Mouse (Mus musculus) liver, embryonic 14.5 days (tissue): ENCODE measurements around the gene Cst13. TPM values are rescaled to one million over a fixed set of nuclear protein-coding genes. Genes with fewer than 3 reads are reported as not detected.
"Not testable (repeated sequence)": the region's sequence is repeated elsewhere in the genome, so short reads cannot be mapped to it uniquely, and the experiment has no call there.

Experiments used
- ATAC-seq: fragments of 200-750 bp; cut with Nextera tagmentation; 2 replicates; pipeline ENCODE4 v1.8.0; 2017; ENCODE audit warnings: moderate number of reproducible peaks, mild to moderate bottlenecking, moderate library complexity; ENCODE audit not compliant: insufficient read depth
- DNase-seq, 3 experiments: peaks; one replicate each; pipeline ENCODE4 v3.0.0-alpha.2; 2012 to 2013; ENCODE audit warnings: low read depth in 3 of 3, low spot score in 3 of 3
- H3K27ac ChIP-seq: fragments of 300-500 bp; sonication (generic); 2 replicates; pipeline ENCODE4 v1.5.1; 2014; ENCODE audit warnings: moderate library complexity, mild to moderate bottlenecking, control low read depth, inconsistent platforms
- H3K27me3 ChIP-seq: fragments of 300-500 bp; sonication (generic); 2 replicates; pipeline ENCODE4 v1.6.1; 2014; ENCODE audit warnings: mild to moderate bottlenecking, low read length, moderate library complexity; ENCODE audit not compliant: control insufficient read depth, insufficient read depth
- H3K36me3 ChIP-seq: fragments of 300-500 bp; sonication (generic); replicated peaks from 2 replicates; pipeline ENCODE4 v1.6.1; 2014; ENCODE audit warnings: low read depth; ENCODE audit not compliant: control insufficient read depth, insufficient read depth
- H3K4me1 ChIP-seq, 2 experiments: fragments of 200-500 bp in 1 of 2; fragments of 300-500 bp in 1 of 2; sonication (generic) in 1 of 2; replicated peaks; 2 replicates each; pipeline ENCODE4 v1.6.1; 2012 to 2014; ENCODE audit warnings: antibody characterized with exemption in 1 of 2, inconsistent platforms in 1 of 2, low read length in 1 of 2; ENCODE audit not compliant: control insufficient read depth in 2 of 2, insufficient read depth in 2 of 2
- H3K4me2 ChIP-seq: fragments of 300-500 bp; sonication (generic); 2 replicates; pipeline ENCODE4 v1.6.1; 2014; ENCODE audit warnings: low read depth, mild to moderate bottlenecking, control low read depth, moderate library complexity
- H3K4me3 ChIP-seq, 2 experiments: fragments of 200-500 bp in 1 of 2; fragments of 300-500 bp in 1 of 2; sonication (generic) in 1 of 2; 2 replicates each; pipeline ENCODE4 v1.5.1; 2012 to 2014; ENCODE audit warnings: low read depth in 2 of 2, low read length in 2 of 2, mild to moderate bottlenecking in 2 of 2, control low read depth in 1 of 2, inconsistent platforms in 1 of 2, moderate library complexity in 1 of 2; ENCODE audit not compliant: insufficient read depth in 1 of 2
- H3K9ac ChIP-seq: fragments of 300-500 bp; sonication (generic); replicated peaks from 2 replicates; pipeline ENCODE4 v1.6.1; 2014; ENCODE audit warnings: mild to moderate bottlenecking, control low read depth, moderate library complexity
- H3K9me3 ChIP-seq: fragments of 300-500 bp; sonication (generic); 2 replicates; pipeline ENCODE4 v1.6.1; 2016; ENCODE audit warnings: low read length, mixed read lengths; ENCODE audit not compliant: control insufficient read depth
- CTCF ChIP-seq: IDR thresholded peaks from 2 replicates; pipeline ENCODE4 v1.5.1; 2016; ENCODE audit warnings: antibody characterized with exemption, low read depth, control low read depth
- EP300 ChIP-seq: IDR thresholded peaks from 2 replicates; pipeline ENCODE4 v1.6.1; 2016; ENCODE audit warnings: antibody characterized with exemption, low read depth
- WGBS: fragments of 180-500 bp; shearing (Covaris S2); extraction: QIAGEN DNeasy Blood & Tissue Kit; methylation state at CpG from one replicate; pipeline ENCODE4 v1.1.7; 2014; ENCODE audit not compliant: insufficient replicate concordance; 5-methylcytosine and 5-hydroxymethylcytosine counted together
- polyA plus RNA-seq, 2 experiments: library from polyadenylated mRNA; depleted of rRNA in 1 of 2; stranded (reverse) in 1 of 2; unstranded in 1 of 2; fragments of >200 nt; fragmentation: Nextera tagmentation in 1 of 2; extraction: Ambion mirVana in 1 of 2; gene quantifications; 2 replicates each; pipeline versions ENCODE4 v1.2.1 to v1.2.3; 2012 to 2014

Cst13 gene
- polyA plus RNA-seq (2012; rRNA removed): not detected in 2 replicates
- polyA plus RNA-seq (2014; fragmentation: Nextera tagmentation; extraction: Ambion mirVana): not detected in 2 replicates

DNA sequence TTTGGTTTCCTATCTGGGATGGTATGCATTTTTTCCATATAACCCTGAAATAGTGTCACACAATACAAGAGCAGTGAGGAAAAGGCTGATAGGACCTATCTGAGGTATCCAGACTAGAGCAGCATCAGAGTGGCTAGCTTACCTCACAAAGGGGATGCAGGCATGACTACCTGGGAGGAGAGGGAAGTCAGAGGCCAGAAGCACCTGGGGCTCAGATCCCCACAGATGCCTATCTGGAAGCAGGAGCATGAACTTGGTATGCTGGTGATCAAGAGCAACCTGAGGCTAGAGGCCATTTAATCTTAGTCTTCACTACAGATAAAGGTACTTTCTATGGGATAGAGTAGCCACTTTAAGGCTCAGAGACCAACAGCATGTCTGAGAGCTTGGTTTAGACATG lies at the start of gene Cst13:
Gene Cst13, plus strand, starts transcription at position 173 of the 400 bp plus-strand sequence.
- TF ChIP-seq CTCF: no peak
- TF ChIP-seq EP300: no peak
- ATAC-seq (no peak), DNase-seq (no peak)
- no peak within 1 kb of the TSS for H3K9ac ChIP-seq
- no peaks in the 10 kb centered on the region for H3K9me3 ChIP-seq
- H3K4me3 ChIP-seq: no peak within 1 kb of the TSS
- H3K4me2 ChIP-seq: no peak within 1 kb of the TSS
- H3K27me3 ChIP-seq: no peaks in the 10 kb centered on the region
- no peak within 1 kb of the TSS for H3K27ac ChIP-seq
- no peaks in the 10 kb centered on the region for H3K36me3 ChIP-seq
- no peaks in the 10 kb centered on the region for H3K4me1 ChIP-seq

GRCm38 (mm10) chr2:148771397-148771796 lies 48.5 kb upstream of the Cst13 start, which contains the start of gene Cst11:
Gene Cst11, minus strand, starts transcription at chr2:148771497.
- H3K4me2 ChIP-seq, H3K4me1 ChIP-seq, H3K36me3 ChIP-seq, H3K27me3 ChIP-seq, DNase-seq, ATAC-seq, H3K9ac ChIP-seq, H3K27ac ChIP-seq, H3K9me3 ChIP-seq, H3K4me3 ChIP-seq: not testable (repeated sequence)
- WGBS: 57% methylated on average over 4 of the region's 4 CpGs

DNA sequence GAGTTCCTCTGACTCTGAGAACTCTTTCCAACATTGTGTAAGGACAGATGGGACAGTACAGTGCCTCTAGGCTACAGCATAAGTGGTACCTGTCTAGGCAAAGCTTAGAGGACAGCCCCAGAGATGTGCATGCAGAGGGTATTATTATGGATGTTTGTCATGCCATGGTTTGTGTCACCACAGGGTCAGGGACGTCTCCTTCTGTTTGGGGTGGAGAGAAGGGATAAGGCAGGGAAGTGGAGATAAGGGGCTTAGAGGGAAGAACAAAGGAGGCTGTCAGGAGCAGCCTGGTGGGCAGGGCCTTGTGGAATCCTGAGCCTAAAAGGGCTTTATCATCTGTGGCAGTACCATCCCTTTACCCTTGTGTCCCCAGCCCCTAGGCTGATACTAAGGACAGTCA lies 38.2 kb upstream of the Cst13 start, which contains the start of gene 8030411F24Rik:
Gene 8030411F24Rik, plus strand, starts transcription at position 301 of the 400 bp plus-strand sequence.
- no peak within 1 kb of the TSS for H3K4me2 ChIP-seq
- H3K27me3 ChIP-seq: no peaks in the 10 kb centered on the region
- WGBS: 0% methylated on average over 1 of the region's 1 CpGs

GRCm38 (mm10) chr2:148789142-148789541 lies 30.7 kb upstream of the Cst13 start, which contains the start of gene Cst12:
Gene Cst12, plus strand, starts transcription at chr2:148789361.
- no peaks in the 10 kb centered on the region for H3K27me3 ChIP-seq
- no peak within 1 kb of the TSS for H3K4me3 ChIP-seq
- WGBS: 74% methylated on average over 6 of the region's 6 CpGs
- ATAC-seq (no peak), DNase-seq (no peak)
- no peak within 1 kb of the TSS for H3K4me2 ChIP-seq
- no peaks in the 10 kb centered on the region for H3K4me1 ChIP-seq
- no peak within 1 kb of the TSS for H3K9ac ChIP-seq
- H3K36me3 ChIP-seq: no peaks in the 10 kb centered on the region
- TF ChIP-seq EP300: no peak
- TF ChIP-seq CTCF: no peak
- H3K27ac ChIP-seq: no peak within 1 kb of the TSS
- no peaks in the 10 kb centered on the region for H3K9me3 ChIP-seq

More for the DNA sequence above, 38.2 kb upstream of the Cst13 start, which contains the start of gene 8030411F24Rik:
- Histone ChIP-seq H3K4me1 (no peaks in the 10 kb centered on the region), H3K36me3 (no peaks in the 10 kb centered on the region), H3K9ac (no peak within 1 kb of the TSS), H3K9me3 (no peaks in the 10 kb centered on the region), H3K27ac (no peak within 1 kb of the TSS), H3K4me3 (no peak within 1 kb of the TSS)
- TF ChIP-seq EP300 (no peak), CTCF (no peak)
- ATAC-seq (no peak), DNase-seq (no peak)

GRCm38 (mm10) chr2:148798485-148798884 lies 21.4 kb upstream of the Cst13 start, which contains the start of gene Cst8:
Gene Cst8, plus strand, starts transcription at chr2:148798785.
- 46% methylated on average over 1 of the region's 1 CpGs for WGBS

More at GRCm38 (mm10) chr2:148798485-148798884, 21.4 kb upstream of the Cst13 start, which contains the start of gene Cst8:
- Histone ChIP-seq H3K36me3 (no peaks in the 10 kb centered on the region), H3K9me3 (no peaks in the 10 kb centered on the region), H3K4me2 (no peak within 1 kb of the TSS), H3K9ac (no peak within 1 kb of the TSS), H3K27ac (no peak within 1 kb of the TSS), H3K4me1 (no peaks in the 10 kb centered on the region), H3K27me3 (no peaks in the 10 kb centered on the region), H3K4me3 (no peak within 1 kb of the TSS)
- ATAC-seq: no peak
- DNase-seq: no peak
- no peak for TF ChIP-seq EP300
- TF ChIP-seq CTCF: no peak
